Mouse (Mus musculus) limb, embryonic 14.5 days (tissue): Measurements from ENCODE around the gene Il2ra. TPM values are rescaled to one million over a fixed set of nuclear protein-coding genes. Genes with fewer than 3 reads are reported as not detected.

ENCODE experiments used
- ATAC-seq: fragments of 200-750 bp; cut with Nextera tagmentation; 2 replicates; pipeline ENCODE4 v1.8.0; 2017; ENCODE audit warnings: low read depth, moderate number of reproducible peaks, moderate TSS enrichment; ENCODE audit not compliant: low FRiP score
- DNase-seq: peaks from one replicate; pipeline ENCODE4 v3.0.0-alpha.2; 2015; ENCODE audit warnings: low spot score
- H3K27ac ChIP-seq: fragments of 300-500 bp; sonication (generic); replicated peaks from 2 replicates; pipeline ENCODE4 v1.5.1; 2014; ENCODE audit warnings: low read depth, mild to moderate bottlenecking, low read length, moderate library complexity, mixed read lengths
- H3K27me3 ChIP-seq: fragments of 300-500 bp; sonication (generic); 2 replicates; pipeline ENCODE4 v1.6.1; 2014; ENCODE audit warnings: low read length, mixed read lengths; ENCODE audit not compliant: control insufficient read depth, insufficient read depth
- H3K36me3 ChIP-seq: fragments of 300-500 bp; sonication (generic); 2 replicates; pipeline ENCODE4 v1.6.1; 2014; ENCODE audit warnings: mild to moderate bottlenecking, low read length, moderate library complexity, mixed read lengths; ENCODE audit not compliant: control insufficient read depth, insufficient read depth
- H3K4me1 ChIP-seq: fragments of 300-500 bp; sonication (generic); 2 replicates; pipeline ENCODE4 v1.6.1; 2014; ENCODE audit warnings: antibody characterized with exemption, low read length, mixed read lengths; ENCODE audit not compliant: control insufficient read depth, insufficient read depth
- H3K4me2 ChIP-seq: fragments of 300-500 bp; sonication (generic); replicated peaks from 2 replicates; pipeline ENCODE4 v1.6.1; 2014; ENCODE audit warnings: low read depth, mild to moderate bottlenecking, low read length, moderate library complexity; ENCODE audit not compliant: severe bottlenecking
- H3K4me3 ChIP-seq: fragments of 300-500 bp; sonication (generic); replicated peaks from 2 replicates; pipeline ENCODE4 v1.5.1; 2014; ENCODE audit warnings: low read length
- H3K9ac ChIP-seq: fragments of 300-500 bp; sonication (generic); 2 replicates; pipeline ENCODE4 v1.6.1; 2014; ENCODE audit warnings: mild to moderate bottlenecking, low read depth, low read length, moderate library complexity; ENCODE audit not compliant: severe bottlenecking
- H3K9me3 ChIP-seq: fragments of 300-500 bp; sonication (generic); 2 replicates; pipeline ENCODE4 v1.6.1; 2016; ENCODE audit warnings: low read length; ENCODE audit not compliant: control insufficient read depth
- POLR2A ChIP-seq: fragments of 200-500 bp; IDR thresholded peaks from 2 replicates; pipeline ENCODE4 v1.8.0; 2012; ENCODE audit warnings: inconsistent platforms, mild to moderate bottlenecking, moderate library complexity, borderline replicate concordance; ENCODE audit not compliant: insufficient read depth, insufficient read length; ENCODE audit errors: extremely low read depth
- WGBS: fragments of 180-500 bp; shearing (Covaris S2); extraction: QIAGEN DNeasy Blood & Tissue Kit; methylation state at CpG from one replicate; pipeline ENCODE4 v1.1.7; 2014; 5-methylcytosine and 5-hydroxymethylcytosine counted together
- polyA plus RNA-seq, 2 experiments: library from polyadenylated mRNA; depleted of rRNA in 1 of 2; stranded (reverse) in 1 of 2; unstranded in 1 of 2; fragments of >200 nt; fragmentation: Nextera tagmentation in 1 of 2; extraction: Ambion mirVana in 1 of 2; gene quantifications; 2 replicates each; pipeline versions ENCODE4 v1.2.1 to v1.2.3; 2012 to 2014

Il2ra gene
- polyA plus RNA-seq, 2 experiments, result not detected

- Histone ChIP-seq H3K27me3 (no peaks in the 10 kb centered on the region), H3K9ac (no peak overlapping the region), H3K36me3 (no peaks in the 10 kb centered on the region), H3K9me3 (no peaks in the 10 kb centered on the region), H3K27ac (no peak overlapping the region), H3K4me1 (no peaks in the 10 kb centered on the region), H3K4me3 (no peak overlapping the region), H3K4me2 (no peak overlapping the region)
- DNase-seq (peak; percentile 45), ATAC-seq (no peak)
- WGBS, result 46% methylated on average over 3 of the region's 3 CpGs
- no peak for TF ChIP-seq POLR2A
Measured at GRCm38 (mm10) chr2:11729091-11729490, 86.5 kb downstream of the Il2ra start.

- no peaks in the 10 kb centered on the region for H3K4me1 ChIP-seq
- no peaks in the 10 kb centered on the region for H3K36me3 ChIP-seq
- no peak for DNase-seq
- no peak for TF ChIP-seq POLR2A
- no peak overlapping the region for H3K9ac ChIP-seq
- no peak overlapping the region for H3K4me3 ChIP-seq
- ATAC-seq, result no peak
- H3K9me3 ChIP-seq, result no peaks in the 10 kb centered on the region
- WGBS, result 78% methylated on average over 5 of the region's 5 CpGs
- H3K27ac ChIP-seq, result no peak overlapping the region
- H3K4me2 ChIP-seq, result no peak overlapping the region
- no peaks in the 10 kb centered on the region for H3K27me3 ChIP-seq
Measured at GRCm38 (mm10) chr2:11732978-11733377, 90.4 kb downstream of the Il2ra start.

GRCm38 (mm10) chr2:11735853-11736252, 93.2 kb downstream of the Il2ra start:
- no peak for TF ChIP-seq POLR2A
- H3K27ac ChIP-seq, result no peak overlapping the region
- H3K4me2 ChIP-seq, result no peak overlapping the region
- H3K36me3 ChIP-seq, result peaks cover 10% of the 10 kb centered on the region
- no peak overlapping the region for H3K9ac ChIP-seq
- WGBS, result 82% methylated on average over 6 of the region's 6 CpGs
- DNase-seq (no peak), ATAC-seq (no peak)
- H3K4me1 ChIP-seq, result no peaks in the 10 kb centered on the region
- H3K4me3 ChIP-seq, result no peak overlapping the region
- H3K27me3 ChIP-seq, result no peaks in the 10 kb centered on the region
- no peaks in the 10 kb centered on the region for H3K9me3 ChIP-seq

GRCm38 (mm10) chr2:11738794-11739193, 96.2 kb downstream of the Il2ra start:
- no peak overlapping the region for H3K4me3 ChIP-seq
- no peak overlapping the region for H3K9ac ChIP-seq
- H3K27me3 ChIP-seq, result no peaks in the 10 kb centered on the region
- H3K9me3 ChIP-seq, result no peaks in the 10 kb centered on the region
- H3K4me2 ChIP-seq, result no peak overlapping the region
- ATAC-seq (peak; percentile 45), DNase-seq (no peak)
- H3K4me1 ChIP-seq, result no peaks in the 10 kb centered on the region
- TF ChIP-seq POLR2A, result no peak
- 86% methylated on average over 3 of the region's 3 CpGs for WGBS
- no peak overlapping the region for H3K27ac ChIP-seq
- H3K36me3 ChIP-seq, result peaks cover 39% of the 10 kb centered on the region

- H3K36me3 ChIP-seq, result peaks cover 44% of the 10 kb centered on the region
- no peaks in the 10 kb centered on the region for H3K27me3 ChIP-seq
- TF ChIP-seq POLR2A, result no peak
- no peak overlapping the region for H3K9ac ChIP-seq
- H3K4me3 ChIP-seq, result no peak overlapping the region
- no peak overlapping the region for H3K4me2 ChIP-seq
- H3K4me1 ChIP-seq, result no peaks in the 10 kb centered on the region
- WGBS, result 96% methylated on average over 4 of the region's 4 CpGs
- DNase-seq, result no peak
- H3K9me3 ChIP-seq, result no peaks in the 10 kb centered on the region
- no peak overlapping the region for H3K27ac ChIP-seq
- no peak for ATAC-seq
Measured at GRCm38 (mm10) chr2:11739516-11740051, 97.0 kb downstream of the Il2ra start.

Other genes with a start within 250 kb of the Il2ra start
- gene Pfkfb3, start 88.7 kb upstream of the Il2ra start, polyA plus RNA-seq (2012; rRNA removed), result 19.6 and 25.3 TPM in 2 replicates
- gene Pfkfb3, start 88.7 kb upstream of the Il2ra start, polyA plus RNA-seq (2014; fragmentation: Nextera tagmentation; extraction: Ambion mirVana), result 11.4 and 11.9 TPM in 2 replicates
- gene Rbm17, start 38.7 kb upstream of the Il2ra start, polyA plus RNA-seq (2012; rRNA removed), result 118 and 202 TPM in 2 replicates
- 141 and 145 TPM in 2 replicates for gene Rbm17, start 38.7 kb upstream of the Il2ra start, polyA plus RNA-seq (2014; fragmentation: Nextera tagmentation; extraction: Ambion mirVana)
- gene Gm17490, start 16.5 kb upstream of the Il2ra start, polyA plus RNA-seq (2012; rRNA removed), result not detected in 2 replicates
- gene Gm17490, start 16.5 kb upstream of the Il2ra start, polyA plus RNA-seq (2014; fragmentation: Nextera tagmentation; extraction: Ambion mirVana), result not detected in 2 replicates
- gene Il15ra, start 62.5 kb downstream of the Il2ra start, polyA plus RNA-seq (2012; rRNA removed), result 3.7 and 4.6 TPM in 2 replicates
- 2.7 and 3.2 TPM in 2 replicates for gene Il15ra, start 62.5 kb downstream of the Il2ra start, polyA plus RNA-seq (2014; fragmentation: Nextera tagmentation; extraction: Ambion mirVana)
- 96.3 and 106 TPM in 2 replicates for gene Fbh1, start 134.8 kb downstream of the Il2ra start, polyA plus RNA-seq (2012; rRNA removed)
- gene Fbh1, start 134.8 kb downstream of the Il2ra start, polyA plus RNA-seq (2014; fragmentation: Nextera tagmentation; extraction: Ambion mirVana), result 129 and 142 TPM in 2 replicates
- 146 and 158 TPM in 2 replicates for gene Ankrd16, start 135.1 kb downstream of the Il2ra start, polyA plus RNA-seq (2012; rRNA removed)
- gene Ankrd16, start 135.1 kb downstream of the Il2ra start, polyA plus RNA-seq (2014; fragmentation: Nextera tagmentation; extraction: Ambion mirVana), result 24.1 and 31.1 TPM in 2 replicates